Mouse (Mus musculus): ENCODE data around the gene Ccl24.

GRCm38 (mm10) chr5:135535867-135536266 lies 37.0 kb downstream of the Ccl24 start:
- TF ChIP-seq EP300 (IDR thresholded peaks at IDR 0.05; ENCODE audit: low read depth), result no peak
- TF ChIP-seq CTCF (IDR thresholded peaks at IDR 0.05; ENCODE audit: low read depth), result no peak

Data from liver, postnatal 0 days (tissue).